Mouse (Mus musculus): ENCODE measurements around the gene Foxn2. TPM values are rescaled to one million over a fixed set of nuclear protein-coding genes. Genes with fewer than 3 reads are reported as not detected.

Gene Foxn2
- polyA plus RNA-seq, 1 experiment = 4.9 TPM

GRCm38 (mm10) chr17:88473766-88474165 lies 33.3 kb downstream of the Foxn2 start:
- peaks cover 53% of the 10 kb centered on the region for H3K36me3 ChIP-seq (ENCODE audit: control insufficient read depth, insufficient read depth)
- no peak overlapping the region for H3K4me3 ChIP-seq (ENCODE audit: insufficient read depth, poor library complexity, severe bottlenecking)
- no peaks in the 10 kb centered on the region for H3K27me3 ChIP-seq (ENCODE audit: control insufficient read depth, insufficient read depth, insufficient read length)
- no peak overlapping the region for H3ac ChIP-seq (ENCODE audit: control insufficient read depth, insufficient read length, low read depth)
- TF ChIP-seq FOSL1 (IDR thresholded peaks at IDR 0.05; ENCODE audit: insufficient read depth, low read length, poor library complexity, severe bottlenecking) (no peak), MYOD1 (IDR thresholded peaks at IDR 0.05; ENCODE audit: control insufficient read depth, insufficient read length, low read depth) (no peak), CTCF (IDR thresholded peaks at IDR 0.05; ENCODE audit: control insufficient read depth, insufficient read depth, insufficient read length) (no peak)
- H3K79me3 ChIP-seq (ENCODE audit: low read depth) = peaks cover 36% of the 10 kb centered on the region
- peaks cover 77% of the 10 kb centered on the region for H3K79me2 ChIP-seq (ENCODE audit: control insufficient read depth, insufficient read depth)

DNA sequence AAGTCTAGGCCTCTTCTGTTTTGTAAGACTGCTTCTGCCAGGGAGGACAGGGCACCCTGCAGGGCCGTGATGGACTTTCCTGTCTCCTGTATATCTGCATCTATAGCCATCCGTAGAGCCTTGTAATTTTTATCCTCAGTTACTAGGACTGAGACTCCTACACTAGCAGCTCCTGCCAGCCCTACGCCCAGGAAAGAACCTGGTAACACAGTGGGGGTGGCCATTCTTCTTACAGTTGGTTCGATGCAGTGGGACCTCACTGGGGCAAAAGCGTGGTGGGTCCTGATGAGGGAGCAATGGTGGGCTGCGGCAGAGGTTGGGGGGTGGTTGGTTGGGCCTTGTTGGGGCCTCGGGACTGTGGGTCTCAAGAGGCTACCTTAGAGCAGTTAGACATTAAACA lies 36.7 kb downstream of the Foxn2 start:
- H3K4me3 ChIP-seq (ENCODE audit: insufficient read depth, poor library complexity, severe bottlenecking) = no peak overlapping the region
- H3K27me3 ChIP-seq (ENCODE audit: control insufficient read depth, insufficient read depth, insufficient read length) = no peaks in the 10 kb centered on the region
- no peak overlapping the region for H3ac ChIP-seq (ENCODE audit: control insufficient read depth, insufficient read length, low read depth)
- H3K79me3 ChIP-seq (ENCODE audit: low read depth) = peaks cover 29% of the 10 kb centered on the region
- peaks cover 64% of the 10 kb centered on the region for H3K79me2 ChIP-seq (ENCODE audit: control insufficient read depth, insufficient read depth)
- peaks cover 32% of the 10 kb centered on the region for H3K36me3 ChIP-seq (ENCODE audit: control insufficient read depth, insufficient read depth)
- TF ChIP-seq FOSL1 (IDR thresholded peaks at IDR 0.05; ENCODE audit: insufficient read depth, low read length, poor library complexity, severe bottlenecking) = no peak
- TF ChIP-seq MYOD1 (IDR thresholded peaks at IDR 0.05; ENCODE audit: control insufficient read depth, insufficient read length, low read depth) = no peak
- TF ChIP-seq MYOG (IDR thresholded peaks at IDR 0.05; ENCODE audit: control insufficient read depth, extremely low read depth, insufficient read length) = no peak
- no peak for TF ChIP-seq MAX (IDR thresholded peaks at IDR 0.05)
- no peak for TF ChIP-seq CEBPB (IDR thresholded peaks at IDR 0.05; ENCODE audit: low read depth)
- no peak for TF ChIP-seq CTCF (IDR thresholded peaks at IDR 0.05; ENCODE audit: control insufficient read depth, insufficient read depth, insufficient read length)
- TF ChIP-seq USF1 (IDR thresholded peaks at IDR 0.05; ENCODE audit: low read depth) = no peak

GRCm38 (mm10) chr17:88477699-88478098 lies 37.2 kb downstream of the Foxn2 start:
- peaks cover 31% of the 10 kb centered on the region for H3K36me3 ChIP-seq (ENCODE audit: control insufficient read depth, insufficient read depth)
- no peak overlapping the region for H3ac ChIP-seq (ENCODE audit: control insufficient read depth, insufficient read length, low read depth)
- H3K79me2 ChIP-seq (ENCODE audit: control insufficient read depth, insufficient read depth) = peaks cover 61% of the 10 kb centered on the region
- no peak for TF ChIP-seq FOSL1 (IDR thresholded peaks at IDR 0.05; ENCODE audit: insufficient read depth, low read length, poor library complexity, severe bottlenecking)
- TF ChIP-seq MYOD1 (IDR thresholded peaks at IDR 0.05; ENCODE audit: control insufficient read depth, insufficient read length, low read depth) = no peak
- TF ChIP-seq MYOG (IDR thresholded peaks at IDR 0.05; ENCODE audit: control insufficient read depth, extremely low read depth, insufficient read length) = no peak
- no peak for TF ChIP-seq CTCF (IDR thresholded peaks at IDR 0.05; ENCODE audit: control insufficient read depth, insufficient read depth, insufficient read length)
- no peak overlapping the region for H3K4me3 ChIP-seq (ENCODE audit: insufficient read depth, poor library complexity, severe bottlenecking)
- H3K27me3 ChIP-seq (ENCODE audit: control insufficient read depth, insufficient read depth, insufficient read length) = no peaks in the 10 kb centered on the region
- H3K79me3 ChIP-seq (ENCODE audit: low read depth) = peaks cover 29% of the 10 kb centered on the region

DNA sequence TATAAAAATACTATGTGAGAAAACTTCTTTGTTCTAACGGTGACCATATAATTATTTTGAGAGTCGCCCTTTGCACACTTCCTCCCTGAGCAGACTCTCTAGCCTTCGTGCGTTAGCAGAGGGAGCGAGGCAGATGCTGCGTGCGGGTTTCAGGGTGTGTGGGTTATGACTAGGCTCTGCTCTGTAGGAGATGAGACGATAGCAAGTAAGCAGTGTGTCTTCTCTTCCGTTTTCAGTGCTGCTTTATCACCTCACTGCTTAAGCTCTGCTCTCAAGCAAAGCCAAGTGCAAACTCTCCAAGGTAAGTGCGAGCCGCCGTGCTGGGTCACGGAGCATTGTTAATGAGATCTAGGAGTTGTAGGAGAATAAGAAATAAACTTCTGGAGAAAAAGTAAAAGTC lies 38.5 kb downstream of the Foxn2 start:
- Histone ChIP-seq H3K79me2 (ENCODE audit: control insufficient read depth, insufficient read depth) (peaks cover 52% of the 10 kb centered on the region), H3ac (ENCODE audit: control insufficient read depth, insufficient read length, low read depth) (no peak overlapping the region), H3K4me3 (ENCODE audit: insufficient read depth, poor library complexity, severe bottlenecking) (no peak overlapping the region), H3K36me3 (ENCODE audit: control insufficient read depth, insufficient read depth) (peaks cover 31% of the 10 kb centered on the region), H3K27me3 (ENCODE audit: control insufficient read depth, insufficient read depth, insufficient read length) (no peaks in the 10 kb centered on the region), H3K79me3 (ENCODE audit: low read depth) (peaks cover 26% of the 10 kb centered on the region)
- TF ChIP-seq CEBPB (IDR thresholded peaks at IDR 0.05; ENCODE audit: low read depth) = no peak
- no peak for TF ChIP-seq USF1 (IDR thresholded peaks at IDR 0.05; ENCODE audit: low read depth)
- no peak for TF ChIP-seq MYOD1 (IDR thresholded peaks at IDR 0.05; ENCODE audit: control insufficient read depth, insufficient read length, low read depth)
- TF ChIP-seq CTCF (IDR thresholded peaks at IDR 0.05; ENCODE audit: control insufficient read depth, insufficient read depth, insufficient read length) = no peak
- no peak for TF ChIP-seq MYOG (IDR thresholded peaks at IDR 0.05; ENCODE audit: control insufficient read depth, extremely low read depth, insufficient read length)
- no peak for TF ChIP-seq MAX (IDR thresholded peaks at IDR 0.05)
- TF ChIP-seq FOSL1 (IDR thresholded peaks at IDR 0.05; ENCODE audit: insufficient read depth, low read length, poor library complexity, severe bottlenecking) = no peak

DNA sequence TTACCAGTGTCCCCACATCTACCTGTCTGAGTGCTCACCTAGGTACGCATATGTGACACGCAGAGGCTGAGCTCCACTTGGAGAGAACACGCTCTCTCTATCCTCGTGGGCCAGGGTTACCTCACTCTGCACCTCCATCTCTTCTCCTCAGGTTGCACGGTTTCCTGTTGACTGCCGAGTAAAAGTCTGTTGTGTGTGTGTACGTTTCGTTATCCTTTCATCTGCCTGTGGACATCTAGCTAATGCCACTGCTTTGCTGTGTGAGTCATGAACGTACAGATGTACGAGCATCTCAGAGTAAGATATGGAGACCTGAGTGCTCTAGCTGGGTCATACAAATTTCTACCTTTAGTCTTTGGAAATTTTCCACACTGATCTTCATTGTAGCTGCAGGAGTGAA lies 39.9 kb downstream of the Foxn2 start:
- Histone ChIP-seq H3K27me3 (ENCODE audit: control insufficient read depth, insufficient read depth, insufficient read length) (no peaks in the 10 kb centered on the region), H3K79me2 (ENCODE audit: control insufficient read depth, insufficient read depth) (peaks cover 40% of the 10 kb centered on the region), H3K79me3 (ENCODE audit: low read depth) (peaks cover 22% of the 10 kb centered on the region), H3K4me3 (ENCODE audit: insufficient read depth, poor library complexity, severe bottlenecking) (no peak overlapping the region), H3K36me3 (ENCODE audit: control insufficient read depth, insufficient read depth) (peaks cover 31% of the 10 kb centered on the region), H3ac (ENCODE audit: control insufficient read depth, insufficient read length, low read depth) (no peak overlapping the region)
- TF ChIP-seq MAX (IDR thresholded peaks at IDR 0.05) (no peak), FOSL1 (IDR thresholded peaks at IDR 0.05; ENCODE audit: insufficient read depth, low read length, poor library complexity, severe bottlenecking) (no peak)

DNA sequence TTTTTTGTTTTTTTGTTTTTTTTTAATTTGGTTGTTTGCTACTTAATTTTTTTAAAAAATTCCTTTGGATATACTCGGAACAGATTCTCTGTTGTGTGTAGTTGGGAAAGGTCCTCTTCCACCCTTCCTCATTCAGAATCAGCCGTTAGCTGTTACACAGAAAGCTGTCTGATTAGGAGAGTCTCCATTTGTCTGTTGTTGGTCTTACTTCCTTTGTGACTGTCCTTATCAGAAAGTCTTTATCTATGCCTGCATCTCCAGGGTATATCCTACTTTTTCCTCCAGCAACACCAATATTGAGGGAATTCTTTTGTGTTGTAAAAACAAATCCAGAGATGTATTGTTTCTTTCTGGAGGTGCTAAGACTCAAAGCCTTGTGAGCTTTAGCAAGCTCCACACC lies 40.6 kb downstream of the Foxn2 start:
- no peak overlapping the region for H3ac ChIP-seq (ENCODE audit: control insufficient read depth, insufficient read length, low read depth)
- peaks cover 22% of the 10 kb centered on the region for H3K79me3 ChIP-seq (ENCODE audit: low read depth)

More for the DNA sequence above, 40.6 kb downstream of the Foxn2 start:
- TF ChIP-seq FOSL1 (IDR thresholded peaks at IDR 0.05; ENCODE audit: insufficient read depth, low read length, poor library complexity, severe bottlenecking) (no peak), MYOG (IDR thresholded peaks at IDR 0.05; ENCODE audit: control insufficient read depth, extremely low read depth, insufficient read length) (no peak), CEBPB (IDR thresholded peaks at IDR 0.05; ENCODE audit: low read depth) (no peak), CTCF (IDR thresholded peaks at IDR 0.05; ENCODE audit: control insufficient read depth, insufficient read depth, insufficient read length) (no peak), USF1 (IDR thresholded peaks at IDR 0.05; ENCODE audit: low read depth) (no peak), MAX (IDR thresholded peaks at IDR 0.05) (no peak), MYOD1 (IDR thresholded peaks at IDR 0.05; ENCODE audit: control insufficient read depth, insufficient read length, low read depth) (no peak)
- peaks cover 28% of the 10 kb centered on the region for H3K36me3 ChIP-seq (ENCODE audit: control insufficient read depth, insufficient read depth)
- H3K79me2 ChIP-seq (ENCODE audit: control insufficient read depth, insufficient read depth) = peaks cover 37% of the 10 kb centered on the region
- H3K4me3 ChIP-seq (ENCODE audit: insufficient read depth, poor library complexity, severe bottlenecking) = no peak overlapping the region
- H3K27me3 ChIP-seq (ENCODE audit: control insufficient read depth, insufficient read depth, insufficient read length) = no peaks in the 10 kb centered on the region
